In the genomic region with DNA sequence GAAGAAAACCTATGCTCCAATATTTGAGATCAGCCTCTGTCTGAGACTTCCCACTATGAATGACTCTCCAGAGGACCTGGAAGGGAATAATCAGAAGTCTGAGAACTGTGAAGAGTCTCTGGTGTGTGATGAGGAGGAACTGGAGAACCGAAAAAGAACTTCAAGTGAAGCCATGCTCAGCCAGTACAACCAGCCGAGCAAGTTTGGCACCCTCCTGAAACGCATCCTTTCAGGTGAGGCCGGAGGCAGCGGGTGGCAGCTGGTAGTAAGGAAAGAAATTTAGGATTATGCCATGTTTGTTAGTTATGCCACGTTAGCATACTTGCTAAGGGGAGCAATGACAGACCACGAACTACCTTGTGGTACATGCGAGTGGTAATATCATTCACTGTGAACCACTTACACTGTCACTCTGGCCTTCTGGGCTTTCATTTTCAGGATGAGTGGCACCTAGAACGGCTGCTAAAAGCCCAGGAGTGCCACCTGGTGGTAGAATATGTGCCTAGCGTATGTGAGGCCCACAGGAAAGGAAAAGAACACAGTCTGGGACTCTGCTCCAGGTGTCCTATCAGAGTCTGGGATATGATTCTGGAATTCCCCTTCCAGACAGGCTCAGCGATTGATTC, we compare ENCODE assay signal across 8 mouse cellular contexts. TPM values are rescaled to one million over a fixed set of nuclear protein-coding genes. Genes with fewer than 3 reads are reported as not detected.
DNase-seq lines count a peak whose midpoint lies in the region; ATAC-seq and TF ChIP-seq lines count a peak whose summit lies in the region.

No protein-coding gene starts in this region.

- no peak for TF ChIP-seq POLR2A in small intestine, adult 2 months (IDR thresholded peaks at IDR 0.05; ENCODE audit: low read depth, low read length)

- no peak overlapping the region for H3K4me2 ChIP-seq in hindbrain, embryonic 11.5 days (replicated peaks; ENCODE audit: low read depth, low read length)
- H3K4me2 ChIP-seq in hindbrain, embryonic 13.5 days, result no peak overlapping the region

- H3K27ac ChIP-seq in hindbrain, embryonic 11.5 days (ENCODE audit: low read depth, low read length), result no peak overlapping the region
- no peak overlapping the region for H3K27ac ChIP-seq in hindbrain, embryonic 13.5 days
- no peak overlapping the region for H3K27ac ChIP-seq in forebrain, embryonic 10.5 days
- H3K27ac ChIP-seq in small intestine, adult 2 months (ENCODE audit: insufficient read depth, low read depth, low read length), result no peak overlapping the region

- H3K9me3 ChIP-seq in hindbrain, embryonic 11.5 days (ENCODE audit: control insufficient read depth, low read length), result no peaks in the 10 kb centered on the region
- H3K9me3 ChIP-seq in hindbrain, embryonic 13.5 days, result no peaks in the 10 kb centered on the region
- H3K9me3 ChIP-seq in forebrain, embryonic 10.5 days, result no peaks in the 10 kb centered on the region

- H3K36me3 ChIP-seq in hindbrain, embryonic 11.5 days (ENCODE audit: control insufficient read depth, insufficient read depth, low read length), result no peaks in the 10 kb centered on the region
- no peaks in the 10 kb centered on the region for H3K36me3 ChIP-seq in hindbrain, embryonic 13.5 days
- no peaks in the 10 kb centered on the region for H3K36me3 ChIP-seq in forebrain, embryonic 10.5 days (replicated peaks)
- no peaks in the 10 kb centered on the region for H3K36me3 ChIP-seq in small intestine, adult 2 months (ENCODE audit: control insufficient read depth, insufficient read depth, low read length)

- no peaks in the 10 kb centered on the region for H3K27me3 ChIP-seq in hindbrain, embryonic 11.5 days (ENCODE audit: control insufficient read depth, insufficient read depth, low read length)
- H3K27me3 ChIP-seq in hindbrain, embryonic 13.5 days, result no peaks in the 10 kb centered on the region
- no peaks in the 10 kb centered on the region for H3K27me3 ChIP-seq in forebrain, embryonic 10.5 days (ENCODE audit: poor library complexity, severe bottlenecking)
- 0 out of 2 replicates have a peak, but pooled peaks cover 2% of the 10 kb centered on the region for H3K27me3 ChIP-seq in small intestine, adult 2 months (ENCODE audit: control insufficient read depth, insufficient read depth, low read length)

- TF ChIP-seq CTCF in small intestine, adult 2 months (IDR thresholded peaks at IDR 0.05; ENCODE audit: extremely low read depth, insufficient read length, insufficient replicate concordance, low read depth, low read length), result peak; percentile 82; the same call in 1 of the 2 replicates

- peak; percentile 83 for DNase-seq in hindbrain, embryonic 11.5 days (ENCODE audit: low spot score)
- DNase-seq in c-Kit-positive CD71-negative TER-119-negative erythroid progenitor cells, embryonic 14.5 days (ENCODE audit: low read depth), result peak; percentile 57
- DNase-seq in forebrain, embryonic 10.5 days (ENCODE audit: extremely low spot score, low spot score), result peak; percentile 44
- DNase-seq in layer of hippocampus, postnatal 14 days (ENCODE audit: low spot score in 2 of 2), result peak; percentile 76 to 84

- ATAC-seq in hindbrain, embryonic 11.5 days (ENCODE audit: low FRiP score), result no peak
- ATAC-seq in hindbrain, embryonic 13.5 days (ENCODE audit: low FRiP score), result no peak
- ATAC-seq in hematopoietic stem cell, adult 5-6 weeks (replicated peaks in 1 of 2; ENCODE audit: insufficient read depth in 1 of 2, low FRiP score in 2 of 2, low TSS enrichment in 1 of 2, low read depth in 1 of 2, poor library complexity in 2 of 2, severe bottlenecking in 2 of 2), result peak; percentile 71 to 76; a peak in 3 of 4 replicates
- peak; percentile 88 for ATAC-seq in megakaryocyte, adult 5-6 weeks (ENCODE audit: poor library complexity, severe bottlenecking)

- H3K4me1 ChIP-seq in hindbrain, embryonic 11.5 days (replicated peaks; ENCODE audit: control insufficient read depth, insufficient read depth, low read length), result no peaks in the 10 kb centered on the region
- no peaks in the 10 kb centered on the region for H3K4me1 ChIP-seq in hindbrain, embryonic 13.5 days (replicated peaks)
- no peaks in the 10 kb centered on the region for H3K4me1 ChIP-seq in forebrain, embryonic 10.5 days
- H3K4me1 ChIP-seq in small intestine, adult 2 months (ENCODE audit: control insufficient read depth, insufficient read depth, insufficient read length, low read length), result no peaks in the 10 kb centered on the region

- H3K4me3 ChIP-seq in hindbrain, embryonic 11.5 days (ENCODE audit: low read depth, low read length), result no peak overlapping the region
- no peak overlapping the region for H3K4me3 ChIP-seq in hindbrain, embryonic 13.5 days
- H3K4me3 ChIP-seq in forebrain, embryonic 10.5 days, result no peak overlapping the region
- no peak overlapping the region for H3K4me3 ChIP-seq in small intestine, adult 2 months (ENCODE audit: low read depth, low read length)

- WGBS in hindbrain, embryonic 11.5 days, result 43% methylated on average over 11 of the region's 11 CpGs
- 48% methylated on average over 11 of the region's 11 CpGs for WGBS in hindbrain, embryonic 13.5 days
- 48% methylated on average over 11 of the region's 11 CpGs for WGBS in forebrain, embryonic 10.5 days
- WGBS in small intestine, adult 2 months, result 25% methylated on average over 11 of the region's 11 CpGs

- no peak overlapping the region for H3K9ac ChIP-seq in hindbrain, embryonic 11.5 days (ENCODE audit: low read depth, low read length)
- no peak overlapping the region for H3K9ac ChIP-seq in hindbrain, embryonic 13.5 days

RNA-seq across cellular contexts. Expression of a gene that starts 39.6 kb away (rescaled TPM):
- 2.2 and 2.6 TPM in 2 replicates for polyA plus RNA-seq in hindbrain, embryonic 11.5 days (2014; fragmentation: Nextera tagmentation; extraction: Ambion mirVana)
- polyA plus RNA-seq in hindbrain, embryonic 13.5 days (2015; fragmentation: Nextera tagmentation; extraction: Ambion mirVana), result 0.65 TPM in 2 replicates
- 2.0 and 2.3 TPM in 2 replicates for polyA plus RNA-seq in forebrain, embryonic 10.5 days (2016; fragmentation: Nextera tagmentation; extraction: Ambion mirVana)
- 0.56 and 8.0 TPM in 2 replicates for total RNA-seq in hematopoietic stem cell, adult 5-6 weeks (2017)
- total RNA-seq in layer of hippocampus, postnatal 14 days (2021), result under 1 TPM; 0.32 to 0.72 TPM
- total RNA-seq in megakaryocyte, adult 5-6 weeks (2015), result 0.09 TPM in 1 of 2 replicates, not detected in the other
- total RNA-seq in megakaryocyte, adult 5-6 weeks (2017), result 2.9 and 3.0 TPM in 2 replicates
- not detected in 2 replicates for polyA plus RNA-seq in small intestine, adult 2 months (2012; rRNA removed)

Comparison
In these comparisons a context has a peak if more than half of its experiments do, and no peak if none do; other contexts are left out.
1. ATAC-seq: peak in hematopoietic stem cell, adult 5-6 weeks (2 of 2) and megakaryocyte, adult 5-6 weeks (single experiment); none in hindbrain, embryonic 11.5 days (single experiment) and hindbrain, embryonic 13.5 days (single experiment).
2. Peak in every context shown above with its lines, with median percentiles within 50 percentile points of each other: DNase-seq.